Mouse (Mus musculus) kidney, adult 2 months (tissue): ENCODE measurements around the gene Apold1.

Experiments
- CTCF ChIP-seq: fragments of 200-500 bp; conservative IDR thresholded peaks from 2 replicates; pipeline ENCODE4 v1.5.1; 2011; ENCODE audit warnings: low read depth, mild to moderate bottlenecking, control low read depth, low read length, moderate library complexity, mixed read lengths; ENCODE audit not compliant: insufficient read depth, insufficient read length
- POLR2A ChIP-seq: fragments of 200-500 bp; IDR thresholded peaks from one replicate; pipeline ENCODE4 v1.6.1; 2011; ENCODE audit warnings: low read depth, low read length, control low read depth

DNA sequence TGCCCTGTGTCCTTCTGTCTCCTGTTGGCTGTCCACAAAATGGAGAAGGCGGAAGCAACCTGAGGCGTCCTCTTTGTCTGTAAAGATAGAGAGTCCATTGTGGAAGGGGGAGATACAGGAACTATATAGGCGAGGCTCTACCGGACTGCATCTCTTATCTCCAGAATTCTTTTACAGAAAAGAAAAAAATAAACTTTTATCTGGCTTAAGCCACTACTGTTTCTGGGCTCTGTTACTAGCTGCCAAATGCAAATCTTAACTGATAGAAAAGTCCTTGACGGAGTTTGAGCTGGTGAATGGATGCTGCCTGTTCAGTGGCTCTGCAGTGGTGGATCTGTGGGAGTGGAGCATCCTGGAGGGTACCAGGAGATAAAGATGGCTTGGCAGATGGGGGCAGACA, 30.2 kb upstream of the Apold1 start:
- TF ChIP-seq CTCF, result no peak
- no peak for TF ChIP-seq POLR2A
